Mouse (Mus musculus): ENCODE data around the gene Gad2. TPM values are rescaled to one million over a fixed set of nuclear protein-coding genes. Genes with fewer than 3 reads are reported as not detected.

Gad2 gene
- polyA plus RNA-seq (2012), result not detected in 2 replicates

DNA sequence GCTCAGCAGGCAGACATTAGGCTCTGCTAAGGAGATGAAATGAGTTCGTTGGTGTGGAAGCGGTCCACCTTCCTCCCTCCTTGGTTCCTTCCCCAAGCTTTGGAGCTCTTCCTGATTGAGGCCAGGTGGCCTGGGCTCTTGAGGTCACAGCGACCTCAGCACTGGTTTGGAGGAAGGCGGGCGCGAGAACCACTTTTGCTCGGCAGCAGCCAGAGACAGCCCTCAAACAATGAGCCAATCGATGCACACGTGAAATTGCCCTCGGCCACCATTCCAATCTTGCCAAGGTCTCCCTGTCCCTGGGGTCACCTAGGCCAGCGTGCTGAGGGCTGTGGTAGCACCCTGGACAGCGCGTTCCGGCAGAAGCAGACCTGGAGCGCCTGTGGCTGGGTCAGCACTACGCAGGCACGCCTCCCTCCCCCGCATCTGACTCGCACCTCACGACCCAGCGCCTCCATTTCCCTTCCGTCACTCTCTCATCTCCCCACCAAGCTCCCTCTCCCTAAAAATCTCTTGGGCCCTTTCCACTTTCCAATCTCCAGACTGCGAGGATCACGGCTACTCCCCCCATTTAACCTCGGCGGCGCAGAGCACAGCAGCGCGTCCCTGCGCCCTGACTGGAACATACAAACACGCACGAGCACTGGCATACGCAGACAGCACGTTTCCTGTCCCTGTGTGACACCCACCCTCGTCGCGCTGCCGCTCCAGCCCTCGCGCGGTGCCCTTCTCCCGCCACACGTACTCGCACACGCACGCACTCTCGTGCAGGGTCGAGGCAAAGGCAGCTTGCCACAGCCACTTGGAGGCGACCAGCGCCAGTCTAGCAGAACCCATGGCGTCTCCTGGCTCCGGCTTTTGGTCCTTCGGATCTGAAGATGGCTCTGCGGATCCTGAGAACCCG, at the start of gene Gad2:
Gene Gad2, plus strand, starts transcription at position 378 of the 904 bp plus-strand sequence.

Other genes with a start within 250 kb of the Gad2 start
- 71.2 and 86.2 TPM in 2 replicates for gene Apbb1ip, start 151.9 kb downstream of the Gad2 start, polyA plus RNA-seq (2012)